Mouse (Mus musculus) layer of hippocampus, postnatal 14 days (tissue): ENCODE data around the gene Sqor. TPM values are rescaled to one million over a fixed set of nuclear protein-coding genes. Genes with fewer than 3 reads are reported as not detected.

ENCODE experiments used
- DNase-seq, 2 experiments: peaks; one replicate each; pipeline ENCODE4 v3.0.0; 2021 to 2022; ENCODE audit warnings: low spot score in 2 of 2, mixed read lengths in 1 of 2
- long read RNA-seq, 2 experiments: library from polyadenylated mRNA; stranded (forward); transcript quantifications; one replicate each; pipeline ENCODE4 v2.0.0; 2021
- total RNA-seq, 2 experiments: library from RNA; stranded (reverse); gene quantifications; 2 replicates each; pipeline ENCODE4 v1.2.3; 2021

Sqor gene
- 1 to 10 TPM; 5.3 to 6.5 TPM for total RNA-seq
- long read RNA-seq, experiment 1, transcript Sqor-201 (10 exons, 1,804 nt) = major isoform, 6 of 7 reads
- long read RNA-seq, experiment 1, partial matches to known transcripts = 0 of 7 reads
- long read RNA-seq, experiment 1, other reads (novel, unspliced or antisense) = 1 of 7 reads
- long read RNA-seq, experiment 2, partial matches to known transcripts = 0 of 1 reads
- long read RNA-seq, experiment 2, other reads (novel, unspliced or antisense) = 1 of 1 reads

DNA sequence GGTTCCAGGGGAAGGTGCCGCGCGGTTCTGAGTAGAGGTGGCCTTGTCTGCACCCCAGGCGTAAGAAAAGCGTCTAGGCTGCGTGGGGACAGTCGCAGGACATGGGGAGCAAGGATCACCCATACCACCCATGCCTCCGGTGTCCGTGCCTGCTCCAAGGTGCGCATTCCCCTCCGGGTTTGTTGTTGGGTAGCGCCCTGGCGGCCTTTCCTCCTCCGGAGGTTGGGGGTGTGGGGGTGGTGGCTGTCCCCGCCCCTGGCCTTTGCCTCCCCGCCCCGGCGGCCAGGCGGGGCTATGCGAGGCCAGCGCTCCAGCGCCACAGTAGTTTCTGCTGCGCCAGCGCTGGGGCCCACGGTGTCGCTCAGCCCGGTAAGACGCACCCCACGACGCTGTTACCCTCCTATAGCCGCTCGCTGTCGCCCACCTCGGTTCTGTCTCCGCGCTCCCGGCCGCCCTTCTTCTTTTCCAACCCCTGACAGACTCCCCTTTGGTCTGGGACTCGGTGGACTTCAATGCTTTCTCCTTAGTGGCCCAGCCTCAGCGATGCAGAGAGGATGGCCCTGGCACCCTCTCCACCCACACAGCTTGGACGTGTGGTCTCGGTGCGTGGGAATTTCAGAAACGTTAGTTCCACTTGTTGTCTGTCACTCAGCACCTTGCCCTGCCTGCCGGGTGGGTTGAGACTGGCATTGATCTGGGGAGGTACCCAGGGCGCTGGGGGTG lies at the start of gene Sqor:
Gene Sqor, plus strand, starts transcription at position 167 of the 723 bp plus-strand sequence.
- DNase-seq = peak; percentile 9 to 12

- no peak for DNase-seq
Observed at GRCm38 (mm10) chr2:122716301-122716842, 48.7 kb upstream of the Sqor start.

DNA sequence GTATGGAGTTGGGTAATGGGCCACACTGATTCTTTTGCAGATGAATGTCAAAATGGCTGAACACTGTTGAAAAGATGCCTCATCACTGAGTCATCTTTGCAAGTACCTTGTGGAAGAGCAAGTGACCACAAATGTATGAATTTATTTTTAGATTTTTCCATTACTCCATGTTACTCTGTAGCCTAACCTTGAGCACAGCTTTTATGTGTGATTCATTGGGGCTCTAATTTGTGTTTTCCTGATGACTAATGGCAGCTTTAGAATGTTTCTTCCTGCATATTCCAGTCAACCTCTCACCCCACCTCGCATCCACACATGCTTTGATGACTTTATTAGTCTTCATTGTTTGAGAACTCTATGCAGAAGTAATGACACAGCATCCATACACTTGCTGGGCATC lies 45.8 kb upstream of the Sqor start:
- DNase-seq = no peak

GRCm38 (mm10) chr2:122720564-122720963 lies 44.5 kb upstream of the Sqor start:
- DNase-seq = no peak

DNA sequence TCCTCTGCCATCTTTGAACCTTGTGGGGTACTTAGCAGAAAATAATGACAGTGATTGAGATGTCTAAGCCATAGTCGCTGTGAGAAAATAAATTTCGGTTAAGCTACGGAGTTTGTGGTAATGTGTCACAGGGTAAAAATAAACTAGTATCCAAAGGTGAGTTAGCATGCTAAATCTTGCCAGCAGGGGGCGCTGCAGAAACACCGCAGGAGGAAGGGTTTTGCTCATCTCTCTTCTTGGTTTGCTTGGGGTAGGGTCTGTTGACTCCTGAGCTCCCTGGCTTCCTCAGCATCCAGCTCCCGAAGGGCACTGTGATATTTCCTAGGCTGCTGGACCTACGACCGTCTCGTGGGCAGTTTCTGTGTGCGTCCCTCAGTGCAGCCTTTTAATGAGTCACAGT lies 39.4 kb upstream of the Sqor start:
- DNase-seq = no peak

DNA sequence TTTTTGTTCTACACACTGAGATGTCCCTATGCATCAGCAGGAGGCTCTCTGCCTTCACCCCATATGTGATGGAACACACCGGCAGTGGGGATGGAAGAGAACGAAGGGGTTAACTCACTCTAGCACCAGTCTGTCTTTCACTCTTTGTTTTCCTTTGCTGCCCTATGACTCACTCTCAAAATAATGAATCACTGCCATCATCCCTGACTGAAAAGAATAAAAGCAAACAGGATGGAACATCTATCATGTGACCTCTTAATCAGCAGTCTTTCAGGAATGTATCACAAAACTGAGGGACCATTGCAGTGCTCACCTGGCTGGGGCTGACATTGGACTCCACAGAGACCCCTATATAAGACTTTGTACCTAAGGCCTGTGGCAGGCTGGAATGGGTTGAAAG lies 33.6 kb upstream of the Sqor start:
- DNase-seq = no peak

DNA sequence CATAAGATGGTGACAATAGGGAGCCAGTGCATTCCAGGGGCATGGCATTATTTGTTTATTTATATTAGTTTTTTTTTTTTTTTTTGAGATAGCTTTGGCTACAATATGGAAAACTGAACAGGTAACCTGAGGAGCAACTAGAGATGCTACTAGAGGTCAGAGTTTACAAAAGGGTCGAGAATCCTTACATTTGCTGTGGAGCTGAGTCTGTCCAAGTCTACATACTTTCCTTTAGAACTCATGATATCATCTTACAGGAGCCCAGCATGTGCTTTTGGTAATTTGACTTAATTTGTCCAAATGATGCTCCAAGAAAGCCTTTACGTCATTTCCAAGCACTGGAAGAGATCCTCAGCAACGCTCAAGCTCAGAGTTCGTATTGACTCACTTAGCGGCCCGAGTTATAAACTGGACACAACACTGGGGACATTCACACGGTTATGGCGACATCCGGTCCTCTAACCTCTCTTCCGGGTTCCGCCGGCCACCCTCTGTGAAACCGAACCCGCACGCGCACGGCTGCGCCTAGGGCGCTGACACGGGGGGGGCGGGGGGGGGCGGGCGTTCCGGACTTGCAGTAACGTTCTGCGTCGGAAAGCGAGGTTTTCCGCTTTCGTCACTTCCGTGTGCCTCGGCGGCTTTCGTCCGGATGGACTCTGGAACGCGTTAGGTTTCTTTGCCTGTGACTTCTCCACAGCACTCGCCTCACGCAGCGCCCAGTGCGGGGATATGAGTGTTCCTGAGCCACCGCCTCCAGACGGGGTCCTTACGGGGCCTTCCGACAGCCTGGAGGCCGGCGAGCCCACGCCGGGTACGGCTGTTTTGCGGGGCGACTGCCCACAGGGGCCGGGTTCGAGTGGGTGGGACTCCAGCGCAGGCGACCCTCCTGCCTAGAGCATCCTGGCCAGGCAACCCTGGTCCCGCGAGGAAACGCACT lies 26.9 kb upstream of the Sqor start, which contains the start of gene Bloc1s6:
Gene Bloc1s6, plus strand, starts transcription at position 610 of the 937 bp plus-strand sequence.
- peak; percentile 91 to 95 for DNase-seq

- peak in 1 of 2 experiments; percentile 21 for DNase-seq
Observed at GRCm38 (mm10) chr2:122739023-122739422, 26.0 kb upstream of the Sqor start.

DNA sequence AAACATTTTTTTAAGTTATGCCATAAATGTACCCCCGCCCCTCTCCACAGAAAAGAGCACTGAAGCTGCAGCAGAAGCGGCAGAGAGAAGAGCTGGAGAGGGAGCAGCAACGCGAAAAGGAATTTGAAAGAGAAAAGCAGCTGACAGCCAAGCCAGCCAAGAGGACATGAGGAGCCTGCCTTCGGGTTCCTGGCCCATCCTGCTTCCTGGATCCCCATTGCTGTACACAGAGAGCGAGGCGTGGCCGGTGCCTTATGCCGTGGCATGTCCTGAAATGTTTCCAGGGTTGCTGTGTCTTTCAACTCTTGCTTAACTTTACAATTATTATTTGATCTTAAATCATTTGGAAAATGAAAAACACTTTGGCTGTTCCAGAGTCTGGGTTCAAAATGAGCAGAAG lies 18.6 kb upstream of the Sqor start:
- no peak for DNase-seq

- DNase-seq = peak; percentile 31 to 54
Observed at GRCm38 (mm10) chr2:122753739-122754343, 11.2 kb upstream of the Sqor start.

GRCm38 (mm10) chr2:122759791-122760190 lies 5.2 kb upstream of the Sqor start:
- DNase-seq = no peak

DNA sequence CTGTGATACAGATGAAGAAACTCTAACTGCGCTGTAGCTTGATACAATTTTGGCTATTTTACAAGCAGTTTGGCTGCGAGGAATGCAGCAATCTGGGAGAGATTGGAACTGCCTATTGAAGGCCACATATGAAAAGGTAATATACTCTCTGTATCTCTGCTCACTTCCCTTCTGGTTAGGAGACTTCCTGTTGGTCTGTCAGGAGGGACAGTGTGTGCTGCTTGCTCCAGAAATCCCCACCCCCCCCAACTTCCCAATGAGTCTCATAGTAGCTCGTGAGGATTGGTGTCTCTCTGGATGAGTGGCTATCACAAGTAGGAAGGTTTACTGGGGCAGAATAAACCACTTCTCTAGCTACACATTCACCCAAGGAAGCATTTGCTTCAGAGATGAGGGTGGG lies 2.0 kb upstream of the Sqor start:
- DNase-seq = no peak

DNA sequence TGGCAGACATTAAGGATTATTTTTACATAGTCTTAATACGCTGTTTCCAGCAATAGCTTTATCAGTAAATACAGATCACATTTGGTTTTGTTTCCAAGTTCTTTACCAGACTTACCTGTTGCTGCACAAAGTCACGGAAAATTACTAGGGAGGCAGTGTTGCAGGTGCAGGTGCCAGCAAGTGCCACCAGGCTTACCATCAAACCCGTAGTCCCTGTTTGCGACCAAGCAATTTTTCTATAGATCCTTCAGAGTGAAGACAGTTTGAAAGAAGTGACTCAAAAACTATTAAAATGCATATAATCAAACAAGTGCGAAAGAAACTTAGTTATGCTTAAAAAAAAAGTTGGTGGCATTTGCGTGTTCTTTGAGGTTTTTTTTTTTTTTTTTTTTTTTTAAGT lies 511 bp upstream of the Sqor start:
- no peak for DNase-seq

DNA sequence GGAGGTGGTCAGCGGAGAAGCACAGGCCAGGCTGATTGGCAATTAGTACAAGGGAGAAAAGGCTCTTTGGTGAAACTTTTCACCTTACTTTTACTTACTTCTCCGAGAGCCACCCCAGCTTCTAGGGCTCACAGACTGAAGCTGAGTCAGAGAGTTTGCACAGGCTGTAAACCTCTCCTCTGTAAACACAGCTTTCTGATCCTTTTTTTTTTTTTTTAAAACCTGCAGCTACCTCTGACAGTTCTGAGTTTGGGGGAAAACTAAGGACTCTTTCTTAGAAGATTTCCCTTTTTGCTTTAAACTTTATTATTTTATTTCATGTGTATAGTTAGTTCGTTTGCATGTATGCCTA lies 733 bp downstream of the Sqor start:
- DNase-seq = no peak

- no peak for DNase-seq
Observed at GRCm38 (mm10) chr2:122771002-122771401, 6.0 kb downstream of the Sqor start.

GRCm38 (mm10) chr2:122772899-122773298 lies 7.9 kb downstream of the Sqor start:
- DNase-seq = no peak

DNA sequence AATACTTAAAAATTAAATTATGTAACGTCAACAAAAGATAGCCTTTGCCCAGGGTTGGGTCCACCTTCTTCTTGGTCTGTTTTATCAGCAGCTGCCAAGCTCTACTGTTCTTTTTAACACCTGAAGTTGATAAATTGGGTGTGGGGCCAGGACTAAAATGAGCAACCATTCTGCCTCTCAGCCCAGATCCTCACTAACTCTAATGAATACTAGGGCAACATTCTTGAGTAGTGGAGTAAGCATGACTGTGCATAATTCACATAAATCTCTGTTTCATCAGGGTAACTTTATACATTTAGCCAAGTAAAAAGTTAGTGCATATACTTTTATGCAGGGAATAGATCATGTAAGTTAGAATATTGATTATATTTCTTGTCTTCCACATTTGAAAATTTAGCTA lies 10.5 kb downstream of the Sqor start:
- DNase-seq = no peak

DNA sequence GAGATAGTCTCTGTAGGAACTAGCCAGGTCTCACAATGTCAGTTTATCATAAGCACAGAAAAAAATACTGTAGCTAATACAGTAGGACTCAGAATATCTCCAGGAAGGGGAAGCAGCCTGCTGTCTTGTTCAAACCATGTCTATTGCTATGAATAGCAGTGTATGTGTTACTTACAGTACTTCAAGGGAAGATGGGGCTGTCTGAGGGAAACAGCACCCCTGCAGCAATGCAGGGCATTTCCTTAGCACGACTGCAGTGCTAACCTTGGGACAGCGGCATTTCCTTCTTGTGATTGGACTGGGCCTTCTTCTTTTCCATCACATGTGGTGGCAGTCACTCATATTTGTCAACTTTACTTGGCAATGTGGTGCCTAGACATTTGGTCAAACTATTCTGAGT lies 11.8 kb downstream of the Sqor start:
- DNase-seq = no peak

GRCm38 (mm10) chr2:122779967-122780366 lies 14.9 kb downstream of the Sqor start:
- no peak for DNase-seq

DNA sequence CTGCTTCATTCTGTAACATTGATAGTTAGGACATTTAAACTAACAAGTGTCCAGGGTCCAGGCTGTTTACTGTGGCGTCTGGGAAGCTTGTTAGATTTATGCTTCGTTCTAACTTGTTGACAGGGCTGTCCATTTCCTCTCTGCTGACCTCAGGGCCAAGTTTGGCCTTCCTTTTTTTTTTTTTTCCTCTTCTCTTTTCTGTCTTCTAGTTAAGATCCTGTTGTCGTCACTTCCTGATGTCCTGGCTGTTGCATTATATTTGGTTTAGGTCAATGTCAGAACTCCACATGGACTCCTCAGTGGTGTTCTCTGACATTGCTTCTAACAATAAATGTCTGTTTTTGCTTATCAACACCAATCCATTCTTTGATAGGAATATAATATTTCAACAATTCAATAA lies 15.4 kb downstream of the Sqor start:
- DNase-seq = no peak
